Mouse (Mus musculus) stomach, embryonic 14.5 days (tissue): Measurements from ENCODE around the gene Rtl4. TPM values are rescaled to one million over a fixed set of nuclear protein-coding genes. Genes with fewer than 3 reads are reported as not detected.
A peak's percentile ranks its signal among the peaks of the same experiment; 100 is the strongest.

Experiments
- ATAC-seq: fragments of 200-750 bp; cut with Nextera tagmentation; 2 replicates; pipeline ENCODE4 v1.8.0; 2017; ENCODE audit warnings: low read depth, moderate TSS enrichment; ENCODE audit not compliant: insufficient number of reproducible peaks, insufficient read depth, low FRiP score
- H3K27ac ChIP-seq: fragments of 300-500 bp; sonication (generic); 2 replicates; pipeline ENCODE4 v1.5.1; 2014; ENCODE audit warnings: mild to moderate bottlenecking, low read length, moderate library complexity, mixed read lengths
- H3K27me3 ChIP-seq: fragments of 300-500 bp; sonication (generic); 2 replicates; pipeline ENCODE4 v1.6.1; 2014; ENCODE audit warnings: low read length, control low read depth, mixed read lengths; ENCODE audit not compliant: control insufficient read depth, insufficient read depth
- H3K36me3 ChIP-seq: fragments of 300-500 bp; sonication (generic); 2 replicates; pipeline ENCODE4 v1.6.1; 2014; ENCODE audit warnings: mild to moderate bottlenecking, control low read depth, low read length, moderate library complexity, mixed read lengths; ENCODE audit not compliant: control insufficient read depth, insufficient read depth
- H3K4me1 ChIP-seq: fragments of 300-500 bp; sonication (generic); 2 replicates; pipeline ENCODE4 v1.6.1; 2014; ENCODE audit warnings: low read length, control low read depth, mixed read lengths; ENCODE audit not compliant: control insufficient read depth, insufficient read depth
- H3K4me2 ChIP-seq: fragments of 300-500 bp; sonication (generic); replicated peaks from 2 replicates; pipeline ENCODE4 v1.6.1; 2014; ENCODE audit warnings: low read depth, low read length, control low read depth
- H3K4me3 ChIP-seq: fragments of 300-500 bp; sonication (generic); 2 replicates; pipeline ENCODE4 v1.5.1; 2014; ENCODE audit warnings: low read depth, low read length, control low read depth
- H3K9ac ChIP-seq: fragments of 300-500 bp; sonication (generic); replicated peaks from 2 replicates; pipeline ENCODE4 v1.6.1; 2014; ENCODE audit warnings: low read depth, mild to moderate bottlenecking, control low read depth, low read length, moderate library complexity, mixed read lengths
- H3K9me3 ChIP-seq: fragments of 300-500 bp; sonication (generic); 2 replicates; pipeline ENCODE4 v1.6.1; 2016; ENCODE audit warnings: low read depth, low read length, control low read depth; ENCODE audit not compliant: control insufficient read depth
- WGBS: fragments of 180-500 bp; shearing (Covaris S2); extraction: QIAGEN DNeasy Blood & Tissue Kit; methylation state at CpG from one replicate; pipeline ENCODE4 v1.1.7; 2014; 5-methylcytosine and 5-hydroxymethylcytosine counted together
- microRNA counts: library from miRNA; unstranded; fragments of <30 nt; microRNA quantifications from one replicate; lab custom pipeline; 2016
- microRNA-seq: library from miRNA; unstranded; fragments of <30 nt; microRNA quantifications from one replicate; pipeline ENCODE4, GENCODE M21; 2016
- polyA plus RNA-seq: library from polyadenylated mRNA; unstranded; fragments of >200 nt; fragmentation: Nextera tagmentation; extraction: Ambion mirVana; gene quantifications from 2 replicates; pipeline ENCODE4 v1.2.1, GENCODE M21; 2014

The Rtl4 gene
- polyA plus RNA-seq, 1 experiment from 2014 or later: 1.9 TPM

- 69% methylated on average over 1 of the region's 1 CpGs for WGBS
- Histone ChIP-seq H3K27ac (no peak overlapping the region), H3K27me3 (no peaks in the 10 kb centered on the region), H3K9ac (no peak overlapping the region), H3K4me2 (no peak overlapping the region), H3K36me3 (no peaks in the 10 kb centered on the region), H3K4me3 (no peak overlapping the region), H3K4me1 (no peaks in the 10 kb centered on the region), H3K9me3 (no peaks in the 10 kb centered on the region)
- no peak for ATAC-seq
These were observed 27.6 kb downstream of the Rtl4 start for GRCm38 (mm10) chrX:144716330-144716729.

GRCm38 (mm10) chrX:144747528-144748049 is 58.9 kb downstream of the Rtl4 start:
- no peaks in the 10 kb centered on the region for H3K27me3 ChIP-seq

GRCm38 (mm10) chrX:144986980-144987379 is 298.3 kb downstream of the Rtl4 start:
- no peak overlapping the region for H3K27ac ChIP-seq
- H3K9ac ChIP-seq: no peak overlapping the region
- no peaks in the 10 kb centered on the region for H3K27me3 ChIP-seq
- H3K4me1 ChIP-seq: no peaks in the 10 kb centered on the region
- no peak for ATAC-seq
- 34% methylated on average over 2 of the region's 2 CpGs for WGBS
- H3K4me3 ChIP-seq: no peak overlapping the region
- H3K9me3 ChIP-seq: no peaks in the 10 kb centered on the region
- H3K4me2 ChIP-seq: no peak overlapping the region
- no peaks in the 10 kb centered on the region for H3K36me3 ChIP-seq

More at GRCm38 (mm10) chrX:144747528-144748049, 58.9 kb downstream of the Rtl4 start:
- no peaks in the 10 kb centered on the region for H3K36me3 ChIP-seq
- H3K27ac ChIP-seq: no peak overlapping the region
- H3K4me3 ChIP-seq: no peak overlapping the region
- 77% methylated on average over 3 of the region's 3 CpGs for WGBS
- no peaks in the 10 kb centered on the region for H3K9me3 ChIP-seq
- ATAC-seq: no peak
- H3K9ac ChIP-seq: no peak overlapping the region
- H3K4me1 ChIP-seq: no peaks in the 10 kb centered on the region
- no peak overlapping the region for H3K4me2 ChIP-seq

- Histone ChIP-seq H3K4me2 (no peak overlapping the region), H3K27me3 (no peaks in the 10 kb centered on the region), H3K4me3 (no peak overlapping the region), H3K9ac (no peak overlapping the region), H3K9me3 (no peaks in the 10 kb centered on the region), H3K27ac (no peak overlapping the region), H3K36me3 (no peaks in the 10 kb centered on the region), H3K4me1 (no peaks in the 10 kb centered on the region)
- ATAC-seq: no peak
- WGBS: 69% methylated on average over 2 of the region's 2 CpGs
These were observed 376.8 kb downstream of the Rtl4 start for GRCm38 (mm10) chrX:145065484-145065913.

- Histone ChIP-seq H3K36me3 (no peaks in the 10 kb centered on the region), H3K4me3 (no peak overlapping the region), H3K27me3 (no peaks in the 10 kb centered on the region), H3K9ac (no peak overlapping the region), H3K4me2 (no peak overlapping the region), H3K4me1 (no peaks in the 10 kb centered on the region), H3K27ac (no peak overlapping the region), H3K9me3 (no peaks in the 10 kb centered on the region)
- ATAC-seq: no peak
These were observed 401.1 kb downstream of the Rtl4 start for GRCm38 (mm10) chrX:145089802-145090201.

GRCm38 (mm10) chrX:145090360-145090759 is 401.7 kb downstream of the Rtl4 start:
- WGBS: 66% methylated on average over 3 of the region's 3 CpGs
- no peak overlapping the region for H3K9ac ChIP-seq
- no peaks in the 10 kb centered on the region for H3K4me1 ChIP-seq

GRCm38 (mm10) chrX:145090964-145091363 is 402.3 kb downstream of the Rtl4 start:
- Histone ChIP-seq H3K9me3 (no peaks in the 10 kb centered on the region), H3K27ac (no peak overlapping the region), H3K4me3 (no peak overlapping the region), H3K36me3 (no peaks in the 10 kb centered on the region), H3K4me1 (no peaks in the 10 kb centered on the region), H3K27me3 (no peaks in the 10 kb centered on the region), H3K9ac (no peak overlapping the region), H3K4me2 (no peak overlapping the region)
- ATAC-seq: no peak
- WGBS: 85% methylated on average over 2 of the region's 2 CpGs

More at GRCm38 (mm10) chrX:145090360-145090759, 401.7 kb downstream of the Rtl4 start:
- Histone ChIP-seq H3K36me3 (no peaks in the 10 kb centered on the region), H3K27me3 (no peaks in the 10 kb centered on the region), H3K27ac (no peak overlapping the region), H3K4me2 (no peak overlapping the region), H3K4me3 (no peak overlapping the region), H3K9me3 (no peaks in the 10 kb centered on the region)
- no peak for ATAC-seq

MicroRNA genes within 50 kb of the gene (microRNA counts, 519-probe panel; counts per million panel counts)
- 1,320 counts per million, percentile 5 among the panel's probes with 10 or more counts for microRNA mmu-miR-3472 (lab: Ali Mortazavi, UCI)

Small RNAs within 50 kb of the gene (microRNA-seq; reads per million reads assigned to microRNA genes)
- not detected for gene Mir3472

Other genes with a start within 250 kb of the Rtl4 start
- gene Trpc5os, start 232.3 kb upstream of the Rtl4 start, polyA plus RNA-seq: 0.10 and 0.16 TPM in 2 replicates
- 0.90 and 1.00 TPM in 2 replicates for gene Trpc5, start 727 bp upstream of the Rtl4 start, polyA plus RNA-seq